Mouse (Mus musculus) forebrain, embryonic 14.5 days (tissue): ENCODE measurements around the gene Pex6. TPM values are rescaled to one million over a fixed set of nuclear protein-coding genes. Genes with fewer than 3 reads are reported as not detected.

ENCODE experiments used
- ATAC-seq: fragments of 200-750 bp; cut with Nextera tagmentation; 2 replicates; pipeline ENCODE4 v1.8.0; 2017; ENCODE audit warnings: mild to moderate bottlenecking, moderate library complexity
- DNase-seq: peaks from one replicate; pipeline ENCODE4 v3.0.0-alpha.2; 2015; ENCODE audit warnings: low spot score
- H3K27ac ChIP-seq: fragments of 300-500 bp; sonication (generic); 2 replicates; pipeline ENCODE4 v1.5.1; 2014; ENCODE audit warnings: low read depth, mild to moderate bottlenecking, control low read depth, low read length, moderate library complexity
- H3K27me3 ChIP-seq: fragments of 300-500 bp; sonication (generic); replicated peaks from 2 replicates; pipeline ENCODE4 v1.6.1; 2014; ENCODE audit warnings: low read length, control low read depth, mixed read lengths; ENCODE audit not compliant: control insufficient read depth, insufficient read depth
- H3K36me3 ChIP-seq: fragments of 300-500 bp; sonication (generic); 2 replicates; pipeline ENCODE4 v1.6.1; 2014; ENCODE audit warnings: low read length, control low read depth; ENCODE audit not compliant: control insufficient read depth, insufficient read depth
- H3K4me1 ChIP-seq: fragments of 300-500 bp; sonication (generic); 2 replicates; pipeline ENCODE4 v1.6.1; 2014; ENCODE audit warnings: antibody characterized with exemption, low read length, control low read depth; ENCODE audit not compliant: control insufficient read depth, insufficient read depth
- H3K4me2 ChIP-seq: fragments of 300-500 bp; sonication (generic); 2 replicates; pipeline ENCODE4 v1.6.1; 2014; ENCODE audit warnings: mild to moderate bottlenecking, control low read depth, low read length
- H3K4me3 ChIP-seq: fragments of 300-500 bp; sonication (generic); 2 replicates; pipeline ENCODE4 v1.5.1; 2014; ENCODE audit warnings: low read depth, low read length, control low read depth
- H3K9ac ChIP-seq: fragments of 300-500 bp; sonication (generic); 2 replicates; pipeline ENCODE4 v1.6.1; 2014; ENCODE audit warnings: mild to moderate bottlenecking, low read length, control low read depth, moderate library complexity
- H3K9me3 ChIP-seq: fragments of 300-500 bp; sonication (generic); replicated peaks from 2 replicates; pipeline ENCODE4 v1.6.1; 2016; ENCODE audit warnings: low read length, control low read depth, mixed read lengths; ENCODE audit not compliant: control insufficient read depth
- WGBS: fragments of 180-500 bp; shearing (Covaris S2); extraction: QIAGEN DNeasy Blood & Tissue Kit; methylation state at CpG from one replicate; pipeline ENCODE4 v1.1.7; 2014; 5-methylcytosine and 5-hydroxymethylcytosine counted together
- polyA plus RNA-seq: library from polyadenylated mRNA; unstranded; fragments of >200 nt; fragmentation: Nextera tagmentation; extraction: Ambion mirVana; gene quantifications from 2 replicates; pipeline ENCODE4 v1.2.1, GENCODE M21; 2014

The Pex6 gene
- polyA plus RNA-seq, 1 experiment from 2014 or later: 17.6 TPM

DNA sequence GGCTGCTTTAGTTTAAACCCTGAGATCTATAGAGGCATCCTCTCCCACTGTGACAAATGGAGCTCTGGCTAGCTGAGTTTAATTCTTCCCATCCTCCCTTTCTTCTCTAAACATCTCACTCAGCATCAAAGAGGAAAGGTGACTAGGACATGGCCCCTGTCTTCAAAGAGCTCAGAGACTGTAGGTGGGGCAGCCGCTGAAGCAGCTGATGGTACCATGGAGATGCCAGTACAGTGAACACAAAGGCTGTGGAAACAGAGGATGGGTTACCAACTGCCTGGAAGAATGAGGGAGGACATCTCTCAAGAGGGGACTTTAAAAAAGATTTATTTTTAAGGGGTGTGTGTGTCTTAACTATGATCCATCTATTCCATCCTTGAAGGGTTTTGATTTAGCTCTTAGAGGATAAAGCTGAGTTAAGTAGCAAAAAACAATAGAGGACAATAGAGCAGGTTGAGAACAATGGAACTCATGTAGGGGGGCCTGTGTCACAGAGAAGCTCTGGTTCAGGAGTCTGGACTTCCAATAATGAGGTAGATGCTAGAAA is 16.7 kb upstream of the Pex6 start:
- Histone ChIP-seq H3K27me3 (no peaks in the 10 kb centered on the region), H3K9ac (no peak overlapping the region), H3K4me1 (no peaks in the 10 kb centered on the region), H3K4me2 (no peak overlapping the region), H3K9me3 (no peaks in the 10 kb centered on the region), H3K36me3 (peaks cover 20% of the 10 kb centered on the region), H3K4me3 (no peak overlapping the region), H3K27ac (no peak overlapping the region)
- ATAC-seq: 0 out of 2 replicates have a peak, but pooled peaks have one; percentile 26
- DNase-seq: no peak
- 86% methylated on average over 1 of the region's 1 CpGs for WGBS

DNA sequence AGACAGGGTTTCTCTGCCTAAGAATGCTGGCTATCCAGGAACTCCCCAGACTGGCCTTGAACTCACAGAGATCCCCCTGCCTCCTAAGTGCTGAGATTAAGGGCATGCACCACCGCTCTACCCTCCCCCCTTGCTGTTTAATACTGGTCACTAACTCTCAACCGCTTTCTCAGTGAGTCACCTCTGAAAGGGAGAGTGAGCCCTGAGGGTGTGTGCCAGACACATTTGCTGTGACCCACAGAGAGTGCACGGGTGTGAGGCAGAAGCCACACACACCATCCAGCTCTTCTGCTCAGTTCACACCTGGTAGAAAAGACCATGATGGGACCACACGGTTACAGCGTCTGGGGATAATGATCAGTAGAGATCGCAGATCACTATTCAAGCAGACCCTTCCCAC is 12.7 kb upstream of the Pex6 start:
- Histone ChIP-seq H3K9me3 (no peaks in the 10 kb centered on the region), H3K4me2 (no peak overlapping the region), H3K4me3 (no peak overlapping the region), H3K27me3 (no peaks in the 10 kb centered on the region), H3K36me3 (peaks cover 24% of the 10 kb centered on the region), H3K4me1 (peaks cover 10% of the 10 kb centered on the region), H3K27ac (no peak overlapping the region), H3K9ac (no peak overlapping the region)
- DNase-seq: no peak
- ATAC-seq: no peak
- 92% methylated on average over 6 of the region's 6 CpGs for WGBS

DNA sequence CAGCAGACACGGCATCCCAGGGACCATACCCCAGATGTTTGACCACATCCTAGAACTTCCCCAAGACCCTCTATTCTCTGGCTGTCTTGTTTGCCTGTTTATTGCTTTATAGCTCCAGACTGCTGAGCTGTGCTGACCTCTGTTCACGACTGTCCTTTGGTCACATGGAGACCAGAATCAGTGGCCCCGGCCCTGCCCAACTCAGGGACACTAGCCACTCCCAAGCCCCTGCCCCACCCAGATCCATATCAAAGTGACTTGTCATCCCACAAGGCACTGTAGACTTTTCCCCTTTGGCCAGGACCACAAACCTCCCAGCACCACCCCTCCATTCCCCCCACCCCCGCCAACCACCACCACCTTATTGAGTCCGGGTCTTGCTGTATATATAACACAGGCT is 12.0 kb upstream of the Pex6 start:
- Histone ChIP-seq H3K27ac (no peak overlapping the region), H3K4me2 (no peak overlapping the region), H3K4me1 (peaks cover 15% of the 10 kb centered on the region), H3K36me3 (peaks cover 24% of the 10 kb centered on the region), H3K4me3 (no peak overlapping the region), H3K27me3 (no peaks in the 10 kb centered on the region), H3K9ac (no peak overlapping the region), H3K9me3 (no peaks in the 10 kb centered on the region)
- 92% methylated on average over 5 of the region's 5 CpGs for WGBS
- ATAC-seq (no peak), DNase-seq (no peak)

DNA sequence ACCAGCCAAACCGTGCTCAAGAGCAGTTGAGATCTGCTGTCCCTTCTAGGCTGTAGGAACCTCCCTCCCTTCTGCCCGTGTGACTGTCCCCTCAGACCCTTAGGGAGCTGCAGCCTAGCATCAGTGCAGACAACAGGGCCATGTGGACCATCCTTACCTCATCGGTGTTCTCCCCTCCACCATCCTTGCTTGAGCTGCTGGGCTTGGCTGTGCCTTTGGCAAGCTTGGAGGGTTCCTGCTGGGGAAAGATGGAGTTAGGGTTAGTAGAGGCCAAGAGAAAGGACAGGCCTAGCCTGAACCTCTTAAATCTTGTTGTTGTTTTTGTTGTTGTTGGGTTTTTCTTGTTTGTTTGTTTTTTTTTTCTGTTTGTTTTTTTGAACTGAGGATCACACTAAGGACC is 11.4 kb upstream of the Pex6 start:
- H3K4me1 ChIP-seq: peaks cover 15% of the 10 kb centered on the region
- no peak overlapping the region for H3K4me3 ChIP-seq
- WGBS: 95% methylated on average over 3 of the region's 3 CpGs
- ATAC-seq (no peak), DNase-seq (no peak)
- no peaks in the 10 kb centered on the region for H3K9me3 ChIP-seq
- H3K9ac ChIP-seq: no peak overlapping the region
- peaks cover 23% of the 10 kb centered on the region for H3K36me3 ChIP-seq
- no peak overlapping the region for H3K4me2 ChIP-seq
- H3K27ac ChIP-seq: no peak overlapping the region
- H3K27me3 ChIP-seq: no peaks in the 10 kb centered on the region

DNA sequence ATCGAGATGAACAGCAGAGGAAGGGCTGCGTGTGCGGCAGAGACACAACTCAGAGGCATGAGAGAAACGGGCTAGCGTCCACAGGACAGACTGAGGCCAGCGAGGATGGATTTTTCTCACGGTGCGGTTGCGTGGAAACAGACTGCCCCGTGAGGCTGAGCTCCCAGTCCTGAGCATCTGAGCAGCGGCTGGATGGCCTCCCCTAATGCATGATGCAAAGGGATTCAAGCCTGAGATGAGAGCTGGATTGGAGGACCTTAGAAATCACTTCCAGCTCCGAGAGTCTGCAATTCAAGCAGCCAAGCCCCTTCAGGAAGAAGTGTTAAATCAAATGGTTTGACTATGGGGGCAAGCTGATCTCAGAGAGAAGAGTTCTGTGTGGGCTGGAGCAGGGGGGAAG is 9.8 kb upstream of the Pex6 start:
- H3K9ac ChIP-seq: peak overlapping the region; percentile 13; the same call in 1 of the 2 replicates
- ATAC-seq: no peak
- no peaks in the 10 kb centered on the region for H3K9me3 ChIP-seq
- no peak overlapping the region for H3K4me2 ChIP-seq
- no peak overlapping the region for H3K4me3 ChIP-seq
- H3K27me3 ChIP-seq: no peaks in the 10 kb centered on the region
- H3K4me1 ChIP-seq: peaks cover 19% of the 10 kb centered on the region
- WGBS: 83% methylated on average over 12 of the region's 12 CpGs
- peaks cover 19% of the 10 kb centered on the region for H3K36me3 ChIP-seq
- DNase-seq: no peak
- H3K27ac ChIP-seq: no peak overlapping the region

DNA sequence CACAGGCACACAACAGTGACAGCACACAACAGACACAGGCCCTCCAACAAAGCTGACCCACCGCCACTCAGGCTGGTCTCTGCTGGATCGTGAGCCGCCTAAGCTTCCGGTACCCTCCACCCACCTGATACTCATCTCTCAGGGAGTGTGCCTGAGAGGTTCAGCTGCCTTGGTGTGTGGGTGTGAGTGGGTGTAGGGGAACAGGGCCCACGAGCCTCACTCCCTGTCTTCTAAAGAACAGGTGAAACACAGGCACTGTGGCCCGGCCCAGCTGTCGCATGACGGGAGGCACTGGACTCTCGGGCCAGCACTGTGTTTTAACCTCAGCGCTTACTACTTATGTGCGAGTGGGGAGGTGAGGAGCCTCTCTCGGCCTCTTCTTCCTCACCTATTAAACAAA is 9.2 kb upstream of the Pex6 start:
- no peaks in the 10 kb centered on the region for H3K27me3 ChIP-seq
- 88% methylated on average over 12 of the region's 12 CpGs for WGBS
- no peak overlapping the region for H3K4me2 ChIP-seq
- DNase-seq (no peak), ATAC-seq (no peak)
- H3K4me1 ChIP-seq: peaks cover 19% of the 10 kb centered on the region
- H3K36me3 ChIP-seq: peaks cover 19% of the 10 kb centered on the region
- peak overlapping the region; percentile 95; the same call in 1 of the 2 replicates for H3K9ac ChIP-seq
- H3K9me3 ChIP-seq: no peaks in the 10 kb centered on the region
- H3K27ac ChIP-seq: no peak overlapping the region
- H3K4me3 ChIP-seq: no peak overlapping the region

DNA sequence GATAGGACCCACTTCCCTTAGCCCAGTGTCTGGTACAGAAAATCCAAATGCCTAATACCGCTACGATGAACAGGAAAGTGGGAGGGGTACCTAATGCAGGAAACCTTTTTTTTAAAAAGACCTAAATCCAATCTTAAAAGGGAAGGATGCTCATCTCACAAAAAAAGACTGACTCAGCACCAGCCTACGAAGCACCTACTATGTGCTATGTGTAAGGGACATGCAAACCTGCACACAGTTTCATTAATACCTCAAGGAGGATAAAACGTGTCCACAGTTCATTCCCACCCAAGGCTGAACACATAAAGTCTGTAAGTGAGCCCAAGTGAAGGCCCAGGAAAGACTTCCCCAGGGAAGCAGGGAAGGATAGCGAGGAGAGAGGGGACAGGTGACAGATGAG is 8.8 kb upstream of the Pex6 start:
- Histone ChIP-seq H3K27me3 (no peaks in the 10 kb centered on the region), H3K27ac (no peak overlapping the region), H3K4me1 (peaks cover 19% of the 10 kb centered on the region), H3K9ac (peak overlapping the region; percentile 95), H3K4me3 (0 out of 2 replicates have a peak overlapping the region, but pooled peaks have one; percentile 95), H3K9me3 (no peaks in the 10 kb centered on the region), H3K36me3 (peaks cover 19% of the 10 kb centered on the region), H3K4me2 (peak overlapping the region; percentile 56; the same call in 1 of the 2 replicates)
- DNase-seq (no peak), ATAC-seq (no peak)
- WGBS: 90% methylated on average over 5 of the region's 5 CpGs

DNA sequence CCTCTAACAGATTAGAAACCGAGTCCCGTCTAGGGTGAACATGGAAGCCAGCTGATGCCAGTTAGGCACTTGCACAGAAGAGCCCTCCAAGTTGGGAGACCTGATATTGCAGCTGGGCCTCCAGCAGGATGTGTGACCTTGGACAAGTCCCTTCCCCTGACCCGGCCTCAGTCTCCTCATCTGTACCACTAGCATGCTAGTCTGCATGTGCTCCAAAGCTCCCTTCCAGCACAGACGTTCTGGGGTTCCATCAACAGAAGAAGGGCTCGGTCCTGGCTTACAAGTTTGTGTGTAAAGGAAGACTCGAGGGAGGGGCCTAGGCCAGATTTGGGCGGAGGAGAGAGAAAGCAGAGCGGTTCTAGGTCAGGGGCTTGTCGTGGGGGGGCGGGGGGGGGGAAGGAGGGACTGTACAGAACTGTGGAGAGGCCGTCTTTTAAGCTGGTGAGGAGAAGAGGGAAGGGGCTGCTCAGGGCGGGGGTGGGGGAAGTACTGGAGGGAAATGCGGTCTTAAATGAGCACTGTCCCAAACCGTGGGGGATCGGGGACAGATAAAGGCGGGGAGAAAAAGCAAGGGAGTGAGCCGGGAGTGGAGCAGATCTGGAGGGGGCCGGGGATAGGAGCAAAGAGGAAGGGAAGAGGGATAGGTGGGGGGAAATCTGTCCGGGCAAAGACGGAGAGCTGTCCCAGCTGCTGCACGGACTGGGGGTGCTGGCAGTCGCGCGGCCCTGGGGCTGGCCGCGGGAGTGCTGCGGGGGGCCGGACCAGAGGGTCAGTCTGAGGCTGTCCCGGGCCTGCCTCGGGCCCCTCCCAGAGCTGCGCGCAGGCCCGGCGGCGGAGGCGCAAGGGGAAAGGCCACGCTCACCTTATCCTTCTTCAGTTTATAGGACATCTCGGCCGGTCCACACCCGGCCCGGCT is 7.0 kb upstream of the Pex6 start:
- Histone ChIP-seq H3K9me3 (no peaks in the 10 kb centered on the region), H3K36me3 (peaks cover 8% of the 10 kb centered on the region), H3K4me2 (peak overlapping the region; percentile 56), H3K27ac (peak overlapping the region; percentile 90), H3K4me1 (peaks cover 19% of the 10 kb centered on the region), H3K4me3 (peak overlapping the region; percentile 95), H3K9ac (peak overlapping the region; percentile 95), H3K27me3 (no peaks in the 10 kb centered on the region)
- WGBS: 4% methylated on average over 40 of the region's 41 CpGs
- ATAC-seq (peak; percentile 70), DNase-seq (no peak)
